9 mouse cellular contexts compared by ENCODE assay signal in genomic region chr10:52021736-52022394, GRCm38 (mm10). TPM values are rescaled to one million over a fixed set of nuclear protein-coding genes. Genes with fewer than 3 reads are reported as not detected.
DNase-seq lines count a peak whose midpoint lies in the region; ATAC-seq and TF ChIP-seq lines count a peak whose summit lies in the region.
"Had no signal": no experiment of that assay in that cellular context is flagged by ENCODE, and none has a peak within 500 bp of the region (broad histone marks: within the 10 kb centered on the region; RNA-seq: fewer than 3 reads in every experiment).

No protein-coding gene starts in this region.

- no peaks in the 10 kb centered on the region for H3K36me3 ChIP-seq in heart, embryonic 16.5 days (ENCODE audit: control insufficient read depth, insufficient read depth)
- no peaks in the 10 kb centered on the region for H3K36me3 ChIP-seq in embryonic facial prominence, embryonic 11.5 days (replicated peaks; ENCODE audit: control insufficient read depth, insufficient read depth, low read depth, low read length)
- H3K36me3 ChIP-seq in intestine, embryonic 15.5 days = no peaks in the 10 kb centered on the region

- DNase-seq in heart, adult 9 months (ENCODE audit: low spot score in 2 of 2) = no peak
- DNase-seq in embryonic facial prominence, embryonic 11.5 days (ENCODE audit: low spot score) = no peak
- DNase-seq in neural tube, embryonic 10.5 days (ENCODE audit: extremely low spot score, low spot score) = peak; percentile 51
- DNase-seq in layer of hippocampus, adult 2 months (ENCODE audit: low spot score in 2 of 2) = no peak
- DNase-seq in cerebellum, adult 9-11 months = no peak
- DNase-seq in adipocyte (ENCODE audit: low spot score) = no peak

- H3K27ac ChIP-seq in heart, embryonic 16.5 days (ENCODE audit: low read length) = no peak overlapping the region
- no peak overlapping the region for H3K27ac ChIP-seq in embryonic facial prominence, embryonic 11.5 days (replicated peaks; ENCODE audit: low read depth, low read length)
- no peak overlapping the region for H3K27ac ChIP-seq in intestine, embryonic 15.5 days
- no peak overlapping the region for H3K27ac ChIP-seq in layer of hippocampus, adult 2 months
- H3K27ac ChIP-seq: liver, embryonic 14.5 days had no signal

- H3K9me3 ChIP-seq in heart, embryonic 16.5 days (replicated peaks; ENCODE audit: control insufficient read depth, low read length) = no peaks in the 10 kb centered on the region
- H3K9me3 ChIP-seq in embryonic facial prominence, embryonic 11.5 days (replicated peaks; ENCODE audit: control insufficient read depth, low read length) = no peaks in the 10 kb centered on the region
- H3K9me3 ChIP-seq in intestine, embryonic 15.5 days = no peaks in the 10 kb centered on the region

- 0 out of 2 replicates have a peak, but pooled peaks cover 2% of the 10 kb centered on the region for H3K4me1 ChIP-seq in heart, embryonic 16.5 days (ENCODE audit: control insufficient read depth, insufficient read depth, low read length)
- no peaks in the 10 kb centered on the region; the same call in 1 of the 2 replicates for H3K4me1 ChIP-seq in embryonic facial prominence, embryonic 11.5 days (ENCODE audit: control insufficient read depth, insufficient read depth, low read length)
- H3K4me1 ChIP-seq in intestine, embryonic 15.5 days (replicated peaks) = peaks cover 13% of the 10 kb centered on the region

- H3K4me2 ChIP-seq in heart, embryonic 16.5 days (ENCODE audit: low read depth, low read length) = peak overlapping the region; percentile 92
- peak overlapping the region; percentile 88 for H3K4me2 ChIP-seq in embryonic facial prominence, embryonic 11.5 days (ENCODE audit: low read depth, low read length)
- H3K4me2 ChIP-seq in intestine, embryonic 15.5 days (replicated peaks) = peak overlapping the region; percentile 96

- peaks cover 70% of the 10 kb centered on the region for H3K27me3 ChIP-seq in heart, embryonic 16.5 days (ENCODE audit: control insufficient read depth, insufficient read depth, low read length)
- peaks cover 24% of the 10 kb centered on the region for H3K27me3 ChIP-seq in embryonic facial prominence, embryonic 11.5 days (ENCODE audit: control insufficient read depth, insufficient read depth, low read length)
- H3K27me3 ChIP-seq in intestine, embryonic 15.5 days (replicated peaks) = peaks cover 66% of the 10 kb centered on the region

- no peak for TF ChIP-seq CTCF in layer of hippocampus, adult 2 months (conservative IDR thresholded peaks at IDR 0.05)

- ATAC-seq in heart, embryonic 16.5 days (replicated peaks; ENCODE audit: extremely low read depth, insufficient read depth, low FRiP score) = no peak
- no peak for ATAC-seq in embryonic facial prominence, embryonic 11.5 days (replicated peaks; ENCODE audit: insufficient number of reproducible peaks, low FRiP score, low TSS enrichment, low read depth)
- peak; percentile 60; the same call in 1 of the 2 replicates for ATAC-seq in intestine, embryonic 15.5 days

- H3K4me3 ChIP-seq in heart, embryonic 16.5 days (ENCODE audit: low read length) = peak overlapping the region; percentile 58
- H3K4me3 ChIP-seq in embryonic facial prominence, embryonic 11.5 days (ENCODE audit: low read depth, low read length) = peak overlapping the region; percentile 41
- peak overlapping the region; percentile 43 for H3K4me3 ChIP-seq in intestine, embryonic 15.5 days (replicated peaks)
- H3K4me3 ChIP-seq in layer of hippocampus, adult 2 months = no peak overlapping the region; the same call in 1 of the 2 replicates

- H3K9ac ChIP-seq in heart, embryonic 16.5 days (ENCODE audit: low read length) = no peak overlapping the region
- H3K9ac ChIP-seq in embryonic facial prominence, embryonic 11.5 days (replicated peaks; ENCODE audit: low read length) = no peak overlapping the region
- no peak overlapping the region for H3K9ac ChIP-seq in intestine, embryonic 15.5 days
- H3K9ac ChIP-seq: liver, embryonic 14.5 days had no signal

- WGBS in heart, embryonic 16.5 days = under 1% methylated on average over 15 of the region's 15 CpGs
- WGBS in embryonic facial prominence, embryonic 11.5 days = under 1% methylated on average over 14 of the region's 15 CpGs
- WGBS in intestine, embryonic 15.5 days = under 1% methylated on average over 14 of the region's 15 CpGs

RNA-seq across cellular contexts. Expression of gene Vgll2, which starts 0.4 kb away (rescaled TPM):
- 0.17 and 0.35 TPM in 2 replicates for polyA plus RNA-seq in heart, embryonic 16.5 days (2015; fragmentation: Nextera tagmentation; extraction: Ambion mirVana)
- 3.7 and 4.4 TPM in 2 replicates for polyA plus RNA-seq in embryonic facial prominence, embryonic 11.5 days (2014; fragmentation: Nextera tagmentation; extraction: Ambion mirVana)
- 0.25 TPM in 1 of 2 replicates, not detected in the other for polyA plus RNA-seq in intestine, embryonic 15.5 days (2015; fragmentation: Nextera tagmentation; extraction: Ambion mirVana)
- not detected for total RNA-seq in layer of hippocampus, adult 2 months (2021)
